Mouse (Mus musculus) ES-E14 (cell line): Measurements from ENCODE around the gene Arl16.

Source experiments
- CHD2 ChIP-seq: IDR thresholded peaks from 2 replicates; pipeline ENCODE4 v1.6.1; 2014; ENCODE audit warnings: mild to moderate bottlenecking, low read depth, low read length, inconsistent platforms
- ZC3H11A ChIP-seq: IDR thresholded peaks from 2 replicates; pipeline ENCODE4 v1.6.1; 2012; ENCODE audit warnings: low read depth, mild to moderate bottlenecking, inconsistent platforms, low read length, borderline replicate concordance

- no peak for TF ChIP-seq ZC3H11A
- peak; percentile 85 for TF ChIP-seq CHD2
These were observed at the start of gene Arl16 for GRCm38 (mm10) chr11:120467051-120467735.
